Mouse (Mus musculus) CD8-positive naive resting alpha-beta T cell, adult 2 months (primary cell): ENCODE data around the gene Reg1.
"Not testable (repeated sequence)": the region's sequence is repeated elsewhere in the genome, so short reads cannot be mapped to it uniquely, and the experiment has no call there.

Source experiments
- DNase-seq, 2 experiments: peaks; one replicate each; pipeline ENCODE4 v3.0.0; 2022; ENCODE audit warnings: low read depth in 2 of 2, low spot score in 2 of 2

Reg1 gene

DNA sequence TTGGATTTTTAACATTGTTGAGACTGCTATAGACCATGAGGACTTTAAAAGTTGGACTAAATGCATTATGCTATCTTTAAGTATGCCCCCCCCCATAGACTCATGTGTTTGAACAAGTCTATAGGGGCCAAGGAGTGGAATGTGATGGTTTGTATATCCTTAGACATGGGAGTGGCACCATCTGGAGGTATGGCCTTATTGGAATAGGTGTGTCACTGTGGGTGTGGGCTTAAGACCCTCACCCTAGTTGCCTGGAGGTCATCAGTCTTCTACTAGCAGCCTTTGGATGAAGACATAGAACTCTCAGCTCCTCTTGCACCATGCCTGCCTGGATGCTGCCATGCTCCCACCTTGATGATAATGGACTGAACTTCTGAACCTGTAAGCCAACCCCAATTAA lies at the start of gene Reg1:
Reg1 (plus strand) TSS at position 301 of the 400 bp plus-strand sequence.
- not testable (repeated sequence) for DNase-seq

DNA sequence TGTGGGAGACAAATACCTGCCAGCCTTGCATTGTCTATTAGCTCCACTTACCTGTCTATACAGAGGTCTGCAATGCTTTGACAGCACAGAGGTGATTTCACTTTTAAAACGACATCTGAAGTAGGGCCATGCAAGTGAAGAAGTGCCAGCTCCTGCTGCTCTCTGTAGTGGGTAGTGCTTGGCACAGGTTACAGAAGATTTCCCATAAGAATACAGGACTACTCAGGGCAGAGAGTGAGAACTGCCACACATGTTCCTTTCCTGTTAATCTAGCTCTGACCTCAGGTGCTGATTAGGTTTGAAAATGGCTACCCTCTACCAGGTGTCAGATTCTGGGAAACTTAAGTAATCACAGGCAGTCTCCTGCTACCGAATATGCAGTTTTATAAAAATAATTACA lies 43.7 kb upstream of the Reg1 start, which contains the start of gene Reg3d:
Reg3d (minus strand) TSS at position 101 of the 400 bp plus-strand sequence.
- no peak for DNase-seq

DNA sequence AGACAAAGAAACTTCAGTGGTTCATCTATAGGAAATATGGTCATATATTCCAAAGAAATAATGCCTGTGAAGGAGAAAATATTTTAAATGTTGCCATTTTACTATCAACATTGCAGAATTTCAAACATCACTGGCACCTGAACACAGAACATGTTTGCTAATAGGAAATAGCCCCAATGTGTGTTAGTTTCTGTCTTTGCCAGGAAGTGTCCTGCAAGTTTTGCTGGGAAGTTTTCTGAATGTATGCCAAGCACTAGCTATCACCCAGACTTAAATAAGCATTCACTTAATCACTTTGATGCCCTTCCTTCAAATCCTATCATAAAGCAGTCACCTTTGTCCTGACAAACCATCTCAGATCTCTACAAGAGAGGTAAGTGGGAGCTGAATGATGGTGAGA lies 42.1 kb upstream of the Reg1 start, which contains the start of gene Reg3a:
Reg3a (plus strand) TSS at position 301 of the 400 bp plus-strand sequence.
- DNase-seq = no peak

DNA sequence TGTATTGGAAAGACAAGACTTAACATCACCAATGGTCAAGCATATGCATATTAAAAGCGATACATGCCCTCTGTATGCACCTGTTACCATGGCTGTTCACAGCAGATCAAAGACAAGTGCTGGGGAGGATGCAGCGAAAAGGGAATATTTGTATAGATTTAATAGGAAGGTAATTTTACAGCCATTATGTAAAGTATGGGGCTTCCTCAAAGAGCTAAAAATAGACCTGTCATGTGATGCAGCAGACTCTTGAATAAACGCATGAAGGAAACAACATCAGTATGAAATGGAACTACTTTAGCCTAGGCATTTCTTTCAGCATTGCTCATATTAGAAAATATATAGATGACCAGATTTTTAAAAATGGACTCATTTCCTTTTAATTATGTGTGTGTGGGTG lies 36.9 kb upstream of the Reg1 start:
- DNase-seq = no peak

DNA sequence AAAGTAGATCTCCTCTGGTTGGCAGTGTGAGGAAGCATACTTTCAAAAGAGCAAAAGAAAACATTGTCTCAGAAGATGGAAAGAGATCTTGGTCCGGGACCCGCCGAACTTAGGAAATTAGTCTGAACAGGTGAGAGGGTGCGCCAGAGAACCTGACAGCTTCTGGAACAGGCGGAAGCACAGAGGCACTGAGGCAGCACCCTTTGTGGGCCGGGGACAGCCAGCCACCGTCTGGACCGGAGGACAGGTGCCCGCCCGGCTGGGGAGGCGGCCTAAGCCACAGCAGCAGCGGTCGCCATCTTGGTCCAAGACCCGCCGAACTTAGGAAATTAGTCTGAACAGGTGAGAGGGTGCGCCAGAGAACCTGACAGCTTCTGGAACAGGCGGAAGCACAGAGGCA lies 27.2 kb upstream of the Reg1 start, which contains the start of gene Reg2:
Reg2 (plus strand) TSS at position 301 of the 400 bp plus-strand sequence.
- DNase-seq = not testable (repeated sequence)

DNA sequence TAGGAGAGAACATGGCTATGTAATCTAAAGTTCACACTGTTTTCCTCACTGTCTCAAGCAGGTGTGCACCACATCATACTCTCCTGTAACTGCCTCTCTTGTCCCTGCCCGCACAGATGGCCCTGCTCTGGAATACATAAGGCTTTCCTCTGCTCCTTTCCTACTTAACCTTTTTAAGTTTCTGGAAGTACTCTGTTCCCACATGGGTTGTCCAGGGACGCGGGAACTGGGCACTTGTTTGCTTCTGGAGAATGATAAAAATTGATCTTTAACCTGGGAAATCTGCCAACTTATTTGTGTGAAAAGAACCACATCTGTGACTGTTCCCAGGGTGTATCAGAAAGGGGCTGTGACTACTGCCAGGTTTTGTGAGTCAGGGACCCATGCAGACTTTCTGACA lies 3.0 kb downstream of the Reg1 start:
- no peak for DNase-seq

DNA sequence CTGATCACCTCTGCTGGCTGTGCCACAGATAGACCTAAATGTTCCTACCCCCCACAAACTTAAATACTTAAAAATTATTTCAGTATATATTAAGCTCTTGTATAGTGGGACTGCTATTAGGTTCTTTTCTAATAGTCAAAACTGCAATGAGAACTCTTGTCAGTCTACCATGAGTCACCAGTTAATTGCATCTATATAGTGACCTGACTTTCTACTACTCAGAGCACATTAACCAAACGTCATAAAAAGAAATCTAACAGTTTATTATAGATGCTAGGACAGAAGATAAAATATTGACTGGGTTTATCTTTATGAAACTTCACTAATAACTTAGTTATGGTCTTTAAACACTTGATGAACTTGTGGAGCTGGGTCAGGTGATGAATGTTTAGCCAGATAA lies 24.7 kb downstream of the Reg1 start:
- DNase-seq = no peak

DNA sequence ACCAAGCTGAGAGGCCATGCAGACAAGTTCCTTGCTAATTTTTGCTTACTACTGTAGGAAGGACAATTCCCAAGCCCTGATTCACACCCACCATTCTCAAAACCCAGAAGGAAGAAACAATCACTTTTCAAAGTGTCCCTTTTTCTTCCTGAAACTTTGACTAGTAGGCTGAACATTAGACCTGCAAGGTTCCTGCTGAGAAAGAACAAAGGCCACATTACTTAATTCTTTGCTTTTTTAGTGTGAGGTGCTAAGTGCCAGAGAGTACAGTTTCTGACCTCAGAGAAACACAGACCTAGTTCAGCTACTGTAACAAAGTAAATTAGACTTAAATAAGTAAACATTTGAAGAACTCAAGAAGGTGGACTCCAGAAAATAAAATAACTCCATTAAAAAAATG lies 25.9 kb downstream of the Reg1 start:
- no peak for DNase-seq

DNA sequence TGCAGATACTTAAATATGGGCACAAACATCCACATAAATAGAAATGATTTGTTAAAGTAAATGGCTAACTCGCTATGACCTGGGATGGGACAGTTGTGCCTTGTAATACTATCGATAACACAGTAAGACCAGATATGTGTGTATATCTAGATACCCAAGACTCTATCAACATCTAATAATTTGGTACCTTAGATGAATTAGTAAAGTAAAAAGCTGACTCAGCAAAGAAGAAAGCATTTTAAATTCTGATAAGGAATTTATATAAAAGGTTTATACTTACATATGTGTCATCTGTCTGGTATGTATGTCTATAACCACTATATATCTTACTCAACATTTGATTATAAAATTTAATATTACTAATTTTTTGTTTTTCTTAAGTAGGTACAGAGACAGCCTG lies 30.3 kb downstream of the Reg1 start:
- DNase-seq = no peak

DNA sequence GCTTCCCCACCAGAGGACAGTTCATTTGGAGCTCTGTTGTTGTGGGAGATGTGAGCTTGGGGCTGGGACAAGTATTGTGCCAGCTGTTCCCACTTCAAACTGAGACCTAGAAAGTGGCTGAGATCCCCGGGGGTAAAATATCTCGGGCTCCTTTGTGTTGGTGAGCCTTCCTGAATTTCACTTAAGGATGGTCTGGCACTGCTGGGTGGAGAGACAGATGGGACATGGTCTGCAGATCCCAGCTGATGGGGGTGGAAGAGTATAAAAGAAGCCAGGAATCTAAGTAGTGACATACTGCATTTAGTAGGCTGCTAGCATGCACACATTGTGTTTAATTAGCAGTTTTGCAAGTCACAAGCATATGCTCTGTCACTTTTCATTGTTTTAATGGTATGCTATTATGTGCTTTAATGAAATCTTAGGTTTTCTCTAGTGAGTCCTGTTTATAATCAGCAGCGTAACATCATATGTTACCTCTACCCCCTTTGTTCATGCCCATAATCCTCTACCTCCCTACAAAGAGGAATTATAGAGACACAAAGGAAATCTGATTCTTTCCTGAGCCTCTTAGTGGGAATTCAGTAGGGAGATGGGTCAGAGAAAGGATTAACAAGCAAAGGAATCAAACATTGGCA lies 37.8 kb downstream of the Reg1 start:
- no peak for DNase-seq

DNA sequence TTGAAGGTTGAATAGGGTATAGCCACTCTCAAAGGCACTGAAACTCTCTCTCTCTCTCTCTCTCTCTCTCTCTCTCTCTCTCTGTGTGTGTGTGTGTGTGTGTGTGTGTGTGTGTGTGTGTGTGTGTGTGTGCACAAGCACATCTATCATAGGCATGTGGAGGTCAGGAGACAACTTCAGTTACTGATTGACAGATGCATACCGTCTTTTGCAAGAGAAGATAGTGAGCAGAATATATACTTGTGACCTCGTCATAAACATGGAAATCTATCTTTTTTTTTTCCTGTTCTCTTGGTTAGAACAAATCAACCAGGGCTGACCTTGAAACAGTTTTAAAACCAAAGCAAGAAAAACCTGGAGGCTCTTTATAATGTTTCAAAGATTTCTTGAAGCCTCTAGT lies 39.8 kb downstream of the Reg1 start:
- DNase-seq = no peak

DNA sequence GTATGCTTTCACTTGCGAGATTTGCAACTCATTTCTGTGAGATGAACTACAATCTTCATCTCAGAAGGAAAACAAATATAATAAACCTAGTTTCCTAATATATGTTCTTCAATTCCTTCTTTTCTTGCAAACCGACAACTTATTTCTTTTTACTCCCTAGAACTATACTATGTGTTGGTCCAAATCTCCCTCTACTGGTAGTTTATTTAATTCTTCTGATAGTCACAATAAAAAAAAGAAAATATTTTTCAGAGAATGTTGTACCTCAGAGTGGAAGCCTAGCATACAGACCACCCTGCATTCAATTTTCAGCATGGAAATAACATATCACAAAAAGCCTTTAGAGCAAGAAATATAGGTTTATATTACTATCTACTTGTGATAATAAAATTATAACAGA lies 40.8 kb downstream of the Reg1 start:
- DNase-seq = no peak

DNA sequence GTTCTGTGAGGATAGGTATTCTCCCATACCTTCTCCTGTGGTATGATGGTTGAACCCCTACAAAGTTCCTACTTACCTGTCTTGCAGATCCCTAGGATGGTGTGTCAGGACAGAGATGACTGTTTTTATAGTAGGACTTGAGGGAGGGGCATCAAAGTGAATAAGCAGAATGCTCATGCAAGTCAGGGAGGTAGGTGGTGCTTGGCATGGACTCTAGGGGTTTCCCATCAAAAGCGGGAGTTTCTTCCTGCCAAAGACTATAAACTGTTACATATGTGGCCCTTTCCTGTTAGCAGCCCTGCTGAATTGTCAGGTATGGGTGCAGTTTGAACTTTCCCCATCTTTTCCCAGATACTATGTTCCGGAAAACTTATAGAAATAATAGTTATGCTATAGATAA lies 46.3 kb downstream of the Reg1 start, which contains the start of gene Reg3g:
Reg3g (minus strand) TSS at position 101 of the 400 bp plus-strand sequence.
- DNase-seq = no peak

DNA sequence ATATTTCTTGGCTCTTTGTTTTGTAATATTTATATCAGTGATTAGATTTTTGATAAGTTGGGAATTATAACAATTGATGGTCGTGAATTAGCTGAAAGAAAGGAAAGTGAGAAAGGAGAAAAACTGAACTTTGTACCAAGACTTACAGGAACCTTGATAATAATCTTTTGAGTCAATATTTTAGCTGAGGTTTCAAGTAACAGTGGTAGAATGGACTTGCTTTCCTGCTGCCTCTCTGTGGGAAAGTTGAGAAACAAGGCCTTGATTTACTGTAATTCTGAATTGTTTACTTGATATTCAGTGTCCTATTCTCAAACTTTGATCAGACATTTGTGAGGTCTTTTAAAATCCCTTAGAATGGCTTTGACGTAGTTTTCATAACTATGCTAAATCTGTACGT lies 46.8 kb downstream of the Reg1 start:
- no peak for DNase-seq
